ENCODE assay signal across 8 mouse cellular contexts in the genomic region with DNA sequence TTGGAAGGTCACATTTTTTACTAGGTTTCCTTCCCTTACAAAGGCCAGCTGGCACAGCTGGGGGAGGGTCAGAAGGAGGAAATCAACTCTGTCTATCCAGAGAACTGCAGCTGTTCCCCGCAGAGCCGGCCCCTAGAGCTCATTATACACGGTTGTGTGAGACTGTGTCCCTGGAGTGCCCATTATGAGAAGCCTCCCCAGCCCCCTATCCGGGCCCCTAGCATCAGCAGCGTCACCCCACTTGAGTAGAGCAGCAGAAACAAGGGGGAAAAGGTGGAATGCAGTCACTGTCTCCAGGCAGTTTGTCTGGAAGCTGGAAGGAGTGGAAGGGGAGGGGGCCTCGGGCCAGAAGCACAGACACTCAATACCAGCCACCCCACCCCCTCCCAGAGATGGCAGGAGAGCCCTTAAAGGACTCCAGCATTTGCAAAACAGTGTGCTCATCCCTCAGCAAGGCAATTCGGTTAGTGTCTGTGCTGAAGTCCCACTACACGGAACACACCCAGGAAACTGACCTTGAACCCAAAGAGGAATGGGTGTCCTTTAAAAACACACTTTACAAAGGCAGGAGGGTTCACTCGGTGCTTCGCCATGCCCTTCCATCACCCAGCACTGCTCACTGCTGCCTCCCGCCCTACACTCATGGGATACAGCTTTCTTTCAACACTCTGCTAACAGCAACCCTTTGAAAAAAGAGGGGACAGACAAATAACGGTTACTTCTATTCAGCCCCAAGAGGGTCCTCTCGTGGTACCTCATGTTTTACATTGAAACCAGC. TPM values are rescaled to one million over a fixed set of nuclear protein-coding genes. Genes with fewer than 3 reads are reported as not detected.
A peak's percentile ranks its signal among the peaks of the same experiment; 100 is the strongest.
DNase-seq lines count a peak whose midpoint lies in the region; ATAC-seq lines count a peak whose summit lies in the region.

No protein-coding gene starts in this region.

- ATAC-seq in lung, embryonic 15.5 days (ENCODE audit: borderline replicate concordance, extremely low read depth, low FRiP score, low TSS enrichment): peak; percentile 33; the same call in 1 of the 2 replicates
- peak; percentile 91 for ATAC-seq in forebrain, embryonic 11.5 days (replicated peaks; ENCODE audit: low FRiP score)
- ATAC-seq in intestine, embryonic 15.5 days: peak; percentile 65; the same call in 1 of the 2 replicates
- ATAC-seq in midbrain, embryonic 16.5 days: peak; percentile 69
- no peak for ATAC-seq in erythroid progenitor cell, adult 5-6 weeks (replicated peaks; ENCODE audit: low FRiP score, poor library complexity, severe bottlenecking)

- H3K9me3 ChIP-seq in lung, embryonic 15.5 days: no peaks in the 10 kb centered on the region
- no peaks in the 10 kb centered on the region for H3K9me3 ChIP-seq in forebrain, embryonic 11.5 days (ENCODE audit: control insufficient read depth, low read length)
- no peaks in the 10 kb centered on the region for H3K9me3 ChIP-seq in intestine, embryonic 15.5 days
- H3K9me3 ChIP-seq in midbrain, embryonic 16.5 days (replicated peaks; ENCODE audit: control insufficient read depth, low read length, poor library complexity, severe bottlenecking): peaks cover 5% of the 10 kb centered on the region

- H3K4me3 ChIP-seq in lung, embryonic 15.5 days: peak overlapping the region; percentile 58
- H3K4me3 ChIP-seq in forebrain, embryonic 11.5 days (ENCODE audit: low read depth, low read length): peak overlapping the region; percentile 64
- H3K4me3 ChIP-seq in intestine, embryonic 15.5 days (replicated peaks): peak overlapping the region; percentile 59
- peak overlapping the region; percentile 54 for H3K4me3 ChIP-seq in midbrain, embryonic 16.5 days (ENCODE audit: low read depth, low read length)

- DNase-seq in lung, postnatal 25 days (ENCODE audit: low spot score): no peak
- peak; percentile 85 for DNase-seq in forebrain, embryonic 11.5 days (ENCODE audit: low spot score)
- no peak for DNase-seq in layer of hippocampus, adult 18-20 months (ENCODE audit: low spot score in 2 of 2)
- no peak for DNase-seq in layer of hippocampus, postnatal 36 days

- peak overlapping the region; percentile 59 for H3K4me2 ChIP-seq in lung, embryonic 15.5 days
- peak overlapping the region; percentile 54 for H3K4me2 ChIP-seq in forebrain, embryonic 11.5 days (ENCODE audit: low read depth, low read length, severe bottlenecking)
- H3K4me2 ChIP-seq in intestine, embryonic 15.5 days (replicated peaks): peak overlapping the region; percentile 68
- peak overlapping the region; percentile 80 for H3K4me2 ChIP-seq in midbrain, embryonic 16.5 days (ENCODE audit: low read length)

- 18% methylated on average over 13 of the region's 13 CpGs for WGBS in lung, embryonic 15.5 days
- WGBS in forebrain, embryonic 11.5 days: 25% methylated on average over 13 of the region's 13 CpGs
- WGBS in intestine, embryonic 15.5 days: 27% methylated on average over 13 of the region's 13 CpGs
- WGBS in midbrain, embryonic 16.5 days: 29% methylated on average over 13 of the region's 13 CpGs

- H3K27ac ChIP-seq in lung, embryonic 15.5 days: peak overlapping the region; percentile 33; the same call in 1 of the 2 replicates
- peak overlapping the region; percentile 94 for H3K27ac ChIP-seq in forebrain, embryonic 11.5 days (ENCODE audit: low read depth, low read length)
- peak overlapping the region; percentile 23; the same call in 1 of the 2 replicates for H3K27ac ChIP-seq in intestine, embryonic 15.5 days
- peak overlapping the region; percentile 57 for H3K27ac ChIP-seq in midbrain, embryonic 16.5 days (ENCODE audit: low read length)

- no peaks in the 10 kb centered on the region for H3K27me3 ChIP-seq in lung, embryonic 15.5 days
- no peaks in the 10 kb centered on the region for H3K27me3 ChIP-seq in forebrain, embryonic 11.5 days (ENCODE audit: control insufficient read depth, insufficient read depth, low read length)
- H3K27me3 ChIP-seq in intestine, embryonic 15.5 days (replicated peaks): no peaks in the 10 kb centered on the region
- no peaks in the 10 kb centered on the region for H3K27me3 ChIP-seq in midbrain, embryonic 16.5 days (ENCODE audit: control insufficient read depth, insufficient read depth, low read depth, low read length)

- peak overlapping the region; percentile 24; the same call in 1 of the 2 replicates for H3K9ac ChIP-seq in lung, embryonic 15.5 days
- peak overlapping the region; percentile 95 for H3K9ac ChIP-seq in forebrain, embryonic 11.5 days (ENCODE audit: low read length)
- peak overlapping the region; percentile 14; the same call in 1 of the 2 replicates for H3K9ac ChIP-seq in intestine, embryonic 15.5 days
- H3K9ac ChIP-seq in midbrain, embryonic 16.5 days (ENCODE audit: low read depth, low read length): peak overlapping the region; percentile 38; the same call in 1 of the 2 replicates

- no peaks in the 10 kb centered on the region for H3K36me3 ChIP-seq in lung, embryonic 15.5 days
- no peaks in the 10 kb centered on the region for H3K36me3 ChIP-seq in forebrain, embryonic 11.5 days (ENCODE audit: control insufficient read depth, insufficient read depth, low read length)
- no peaks in the 10 kb centered on the region for H3K36me3 ChIP-seq in intestine, embryonic 15.5 days
- H3K36me3 ChIP-seq in midbrain, embryonic 16.5 days (ENCODE audit: control insufficient read depth, insufficient read depth, low read length): no peaks in the 10 kb centered on the region

- no peaks in the 10 kb centered on the region for H3K4me1 ChIP-seq in lung, embryonic 15.5 days
- no peaks in the 10 kb centered on the region for H3K4me1 ChIP-seq in forebrain, embryonic 11.5 days (replicated peaks; ENCODE audit: control insufficient read depth, insufficient read depth, low read length)
- no peaks in the 10 kb centered on the region for H3K4me1 ChIP-seq in intestine, embryonic 15.5 days (replicated peaks)
- 0 out of 2 replicates have a peak, but pooled peaks cover 4% of the 10 kb centered on the region for H3K4me1 ChIP-seq in midbrain, embryonic 16.5 days (ENCODE audit: control insufficient read depth, insufficient read depth, low read length)

RNA-seq across cellular contexts. Expression of gene Peg12, which starts 1.9 kb away (rescaled TPM):
- 31.0 and 33.7 TPM in 2 replicates for polyA plus RNA-seq in lung, embryonic 15.5 days (2015; fragmentation: Nextera tagmentation; extraction: Ambion mirVana)
- polyA plus RNA-seq in forebrain, embryonic 11.5 days (2014; fragmentation: Nextera tagmentation; extraction: Ambion mirVana): 105 and 108 TPM in 2 replicates
- 18.1 and 21.4 TPM in 2 replicates for polyA plus RNA-seq in intestine, embryonic 15.5 days (2015; fragmentation: Nextera tagmentation; extraction: Ambion mirVana)
- polyA plus RNA-seq in midbrain, embryonic 16.5 days (2015; fragmentation: Nextera tagmentation; extraction: Ambion mirVana): 7.8 and 10.0 TPM in 2 replicates
- total RNA-seq in erythroid progenitor cell, adult 5-6 weeks (2015; ENCODE audit: low replicate concordance): not detected in 2 replicates
- total RNA-seq in erythroid progenitor cell, adult 5-6 weeks (2017; ENCODE audit: low replicate concordance): not detected in 2 replicates
- total RNA-seq in layer of hippocampus, adult 18-20 months (2021): under 1 TPM; 0.28 to 0.42 TPM
- under 1 TPM; 0.42 to 0.56 TPM for total RNA-seq in layer of hippocampus, postnatal 36 days (2021)

RNA-seq across cellular contexts. Expression of gene Mkrn3, which starts 42.5 kb away (rescaled TPM):
- polyA plus RNA-seq in lung, embryonic 15.5 days (2015; fragmentation: Nextera tagmentation; extraction: Ambion mirVana): 5.0 and 5.1 TPM in 2 replicates
- 19.3 and 20.7 TPM in 2 replicates for polyA plus RNA-seq in forebrain, embryonic 11.5 days (2014; fragmentation: Nextera tagmentation; extraction: Ambion mirVana)
- polyA plus RNA-seq in intestine, embryonic 15.5 days (2015; fragmentation: Nextera tagmentation; extraction: Ambion mirVana): 4.2 and 4.4 TPM in 2 replicates
- 28.6 and 30.0 TPM in 2 replicates for polyA plus RNA-seq in midbrain, embryonic 16.5 days (2015; fragmentation: Nextera tagmentation; extraction: Ambion mirVana)
- total RNA-seq in erythroid progenitor cell, adult 5-6 weeks (2015; ENCODE audit: low replicate concordance): not detected in 2 replicates
- total RNA-seq in erythroid progenitor cell, adult 5-6 weeks (2017; ENCODE audit: low replicate concordance): not detected in 2 replicates
- under 1 TPM; 0.45 to 0.53 TPM for total RNA-seq in layer of hippocampus, adult 18-20 months (2021)
- 1 to 10 TPM; 1.3 to 1.5 TPM for total RNA-seq in layer of hippocampus, postnatal 36 days (2021)

Comparison
In these comparisons a context has a peak if more than half of its experiments do, and no peak if none do; other contexts are left out.
1. H3K27ac ChIP-seq: peak in every context shown above with its lines; median percentile 94 in forebrain, embryonic 11.5 days; 57 in midbrain, embryonic 16.5 days; 33 in lung, embryonic 15.5 days; 23 in intestine, embryonic 15.5 days.
2. H3K9ac ChIP-seq: peak in every context shown above with its lines; median percentile 95 in forebrain, embryonic 11.5 days; 38 in midbrain, embryonic 16.5 days; 24 in lung, embryonic 15.5 days; 14 in intestine, embryonic 15.5 days.